Mouse (Mus musculus) neural tube, embryonic 11.5 days (tissue): ENCODE measurements at regions not wholly inside any gene's neighbourhood (a gene's known extent, or its start where the extent isn't known, plus 50 kb on each side); places are given as distances from the start of the nearest gene placed in this dataset.

Source experiments
- ATAC-seq: fragments of 200-750 bp; cut with Nextera tagmentation; 2 replicates; pipeline ENCODE4 v1.8.0; 2017; ENCODE audit warnings: moderate number of reproducible peaks, mild to moderate bottlenecking, moderate TSS enrichment, moderate library complexity; ENCODE audit not compliant: insufficient read depth, low FRiP score, low TSS enrichment
- DNase-seq: peaks from one replicate; pipeline ENCODE4 v3.0.0-alpha.2; 2015; ENCODE audit warnings: low spot score
- H3K27ac ChIP-seq: fragments of 300-500 bp; sonication (generic); 2 replicates; pipeline ENCODE4 v1.5.1; 2014; ENCODE audit warnings: low read depth, mild to moderate bottlenecking, low read length
- H3K27me3 ChIP-seq: fragments of 300-500 bp; sonication (generic); 2 replicates; pipeline ENCODE4 v1.6.1; 2014; ENCODE audit warnings: mild to moderate bottlenecking, low read length, mixed read lengths; ENCODE audit not compliant: control insufficient read depth, insufficient read depth
- H3K36me3 ChIP-seq: fragments of 300-500 bp; sonication (generic); 2 replicates; pipeline ENCODE4 v1.6.1; 2014; ENCODE audit warnings: mild to moderate bottlenecking, low read length, moderate library complexity, mixed read lengths; ENCODE audit not compliant: control insufficient read depth, insufficient read depth
- H3K4me1 ChIP-seq: fragments of 300-500 bp; sonication (generic); 2 replicates; pipeline ENCODE4 v1.6.1; 2014; ENCODE audit warnings: low read length, mixed read lengths; ENCODE audit not compliant: control insufficient read depth, insufficient read depth
- H3K4me2 ChIP-seq: fragments of 300-500 bp; sonication (generic); 2 replicates; pipeline ENCODE4 v1.6.1; 2014; ENCODE audit warnings: low read depth, mild to moderate bottlenecking, moderate library complexity
- H3K4me3 ChIP-seq: fragments of 300-500 bp; sonication (generic); 2 replicates; pipeline ENCODE4 v1.5.1; 2014; ENCODE audit warnings: low read depth, low read length
- H3K9ac ChIP-seq: fragments of 300-500 bp; sonication (generic); 2 replicates; pipeline ENCODE4 v1.6.1; 2014; ENCODE audit warnings: mild to moderate bottlenecking, low read length
- H3K9me3 ChIP-seq: fragments of 300-500 bp; sonication (generic); 2 replicates; pipeline ENCODE4 v1.6.1; 2016; ENCODE audit warnings: low read length; ENCODE audit not compliant: control insufficient read depth
- WGBS: fragments of 180-500 bp; shearing (Covaris S2); extraction: QIAGEN DNeasy Blood & Tissue Kit; methylation state at CpG from one replicate; pipeline ENCODE4 v1.1.7; 2014; 5-methylcytosine and 5-hydroxymethylcytosine counted together

- 89% methylated on average over 2 of the region's 2 CpGs for WGBS
Measured at GRCm38 (mm10) chr1:141430117-141430516, 1184.2 kb downstream of the Kcnt2 start.

GRCm38 (mm10) chr1:141435452-141435851, 1189.5 kb downstream of the Kcnt2 start:
- no peak overlapping the region for H3K4me2 ChIP-seq
- no peaks in the 10 kb centered on the region for H3K27me3 ChIP-seq
- no peak for ATAC-seq
- WGBS = 8% methylated on average over 1 of the region's 1 CpGs
- H3K9ac ChIP-seq = no peak overlapping the region
- no peak for DNase-seq
- no peak overlapping the region for H3K27ac ChIP-seq
- no peaks in the 10 kb centered on the region for H3K36me3 ChIP-seq
- H3K9me3 ChIP-seq = no peaks in the 10 kb centered on the region
- no peaks in the 10 kb centered on the region for H3K4me1 ChIP-seq
- H3K4me3 ChIP-seq = no peak overlapping the region

More at GRCm38 (mm10) chr1:141430117-141430516, 1184.2 kb downstream of the Kcnt2 start:
- no peaks in the 10 kb centered on the region for H3K36me3 ChIP-seq
- no peaks in the 10 kb centered on the region for H3K9me3 ChIP-seq
- ATAC-seq (no peak), DNase-seq (no peak)
- H3K4me1 ChIP-seq = no peaks in the 10 kb centered on the region
- no peak overlapping the region for H3K4me3 ChIP-seq
- no peaks in the 10 kb centered on the region for H3K27me3 ChIP-seq
- no peak overlapping the region for H3K4me2 ChIP-seq
- H3K9ac ChIP-seq = no peak overlapping the region
- H3K27ac ChIP-seq = no peak overlapping the region

- no peaks in the 10 kb centered on the region for H3K4me1 ChIP-seq
- DNase-seq (no peak), ATAC-seq (no peak)
- no peaks in the 10 kb centered on the region for H3K9me3 ChIP-seq
- H3K36me3 ChIP-seq = no peaks in the 10 kb centered on the region
- no peak overlapping the region for H3K4me2 ChIP-seq
- H3K4me3 ChIP-seq = no peak overlapping the region
- H3K27me3 ChIP-seq = no peaks in the 10 kb centered on the region
- H3K9ac ChIP-seq = no peak overlapping the region
- no peak overlapping the region for H3K27ac ChIP-seq
Measured at GRCm38 (mm10) chr1:141440234-141440633, 1194.3 kb downstream of the Kcnt2 start.

- Histone ChIP-seq H3K4me1 (no peaks in the 10 kb centered on the region), H3K4me3 (no peak overlapping the region), H3K9ac (no peak overlapping the region), H3K9me3 (no peaks in the 10 kb centered on the region), H3K4me2 (no peak overlapping the region), H3K27me3 (no peaks in the 10 kb centered on the region), H3K36me3 (no peaks in the 10 kb centered on the region), H3K27ac (no peak overlapping the region)
- WGBS = 87% methylated on average over 1 of the region's 1 CpGs
- ATAC-seq (no peak), DNase-seq (no peak)
Measured at GRCm38 (mm10) chr1:141450960-141451359, 1205.0 kb downstream of the Kcnt2 start.

- ATAC-seq = no peak
- H3K27me3 ChIP-seq = no peaks in the 10 kb centered on the region
- DNase-seq = no peak
- no peaks in the 10 kb centered on the region for H3K4me1 ChIP-seq
- no peak overlapping the region for H3K9ac ChIP-seq
- no peak overlapping the region for H3K27ac ChIP-seq
- no peaks in the 10 kb centered on the region for H3K36me3 ChIP-seq
- H3K4me2 ChIP-seq = no peak overlapping the region
- H3K9me3 ChIP-seq = no peaks in the 10 kb centered on the region
- no peak overlapping the region for H3K4me3 ChIP-seq
Measured at GRCm38 (mm10) chr1:141464576-141464975, 1218.6 kb downstream of the Kcnt2 start.
